Mouse (Mus musculus): ENCODE results near the gene Nudt1.

Gene Nudt1

GRCm38 (mm10) chr5:140321042-140321755 lies at the start of gene Nudt1, which contains the start of gene Mad1l1:
Nudt1 (plus strand) TSS chr5:140321656.
Mad1l1 (minus strand) TSS chr5:140321552.
- peak; percentile 88 to 89 for DNase-seq (ENCODE audit: low spot score in 2 of 2)

- DNase-seq (ENCODE audit: low spot score in 2 of 2), result no peak
These were observed 44.7 kb upstream of the Nudt1 start for GRCm38 (mm10) chr5:140276779-140277178.

DNA sequence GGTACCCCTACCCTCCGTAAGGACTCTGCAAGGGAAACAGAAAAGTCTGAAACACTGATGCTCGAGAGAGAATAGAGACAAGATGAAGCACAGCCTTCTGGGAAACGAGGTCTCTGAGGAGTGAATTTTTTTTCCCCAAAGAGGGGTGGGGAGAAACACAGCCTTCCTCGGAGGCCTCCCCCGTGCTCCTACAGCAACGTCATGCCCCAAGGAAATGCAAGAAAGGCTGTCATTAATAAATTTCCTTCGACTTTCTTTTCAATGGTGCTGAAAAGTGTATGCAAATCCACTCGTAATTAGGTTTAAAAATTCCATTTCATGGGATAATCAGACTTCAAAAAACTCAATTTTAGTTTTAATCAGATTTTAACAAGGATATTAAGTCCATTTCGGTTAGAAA lies 41.3 kb upstream of the Nudt1 start:
- DNase-seq (ENCODE audit: low spot score in 2 of 2), result no peak

- no peak for DNase-seq (ENCODE audit: low spot score in 2 of 2)
These were observed 39.1 kb upstream of the Nudt1 start for GRCm38 (mm10) chr5:140282376-140282775.

DNA sequence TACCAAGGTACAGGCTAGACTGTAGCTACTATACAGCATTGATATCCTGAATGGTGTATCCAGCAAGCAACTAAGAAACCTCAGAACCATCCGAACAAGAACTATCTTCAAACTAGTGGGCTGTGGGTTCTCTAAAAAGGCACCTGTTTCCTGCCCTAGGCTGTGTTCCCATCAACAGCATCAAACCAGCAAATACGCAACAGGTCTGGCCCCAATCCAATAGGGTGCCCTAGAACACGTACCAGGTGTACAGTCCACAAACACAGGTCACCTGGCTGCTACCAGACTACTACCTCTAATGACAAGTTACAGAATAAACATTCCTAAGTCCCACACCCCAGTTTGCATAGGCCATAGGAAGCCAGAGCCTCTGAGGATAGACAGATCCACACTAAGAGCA lies 38.6 kb upstream of the Nudt1 start:
- DNase-seq (ENCODE audit: low spot score in 2 of 2), result no peak

DNA sequence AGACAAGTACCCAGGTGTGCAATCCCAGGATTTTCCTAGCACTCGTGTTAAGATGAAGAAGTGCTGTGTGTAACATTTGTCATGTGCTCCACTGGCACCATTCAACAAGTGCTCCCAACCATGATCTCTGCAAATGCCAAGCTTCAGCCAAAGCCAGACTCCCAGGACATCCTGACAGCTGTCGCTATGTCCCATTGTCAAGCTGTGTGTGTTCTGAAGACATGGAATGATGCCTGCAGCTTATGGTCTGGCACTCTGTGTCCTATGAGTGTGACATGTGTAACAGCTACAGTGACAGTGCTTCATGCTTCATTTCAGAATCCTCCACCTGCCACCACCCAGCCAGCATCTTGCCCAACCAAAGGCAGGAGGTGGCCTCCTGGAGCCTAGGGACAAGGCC lies 37.4 kb upstream of the Nudt1 start:
- no peak for DNase-seq (ENCODE audit: low spot score in 2 of 2)

- no peak for DNase-seq (ENCODE audit: low spot score in 2 of 2)
These were observed 36.7 kb upstream of the Nudt1 start for GRCm38 (mm10) chr5:140284761-140285160.

DNA sequence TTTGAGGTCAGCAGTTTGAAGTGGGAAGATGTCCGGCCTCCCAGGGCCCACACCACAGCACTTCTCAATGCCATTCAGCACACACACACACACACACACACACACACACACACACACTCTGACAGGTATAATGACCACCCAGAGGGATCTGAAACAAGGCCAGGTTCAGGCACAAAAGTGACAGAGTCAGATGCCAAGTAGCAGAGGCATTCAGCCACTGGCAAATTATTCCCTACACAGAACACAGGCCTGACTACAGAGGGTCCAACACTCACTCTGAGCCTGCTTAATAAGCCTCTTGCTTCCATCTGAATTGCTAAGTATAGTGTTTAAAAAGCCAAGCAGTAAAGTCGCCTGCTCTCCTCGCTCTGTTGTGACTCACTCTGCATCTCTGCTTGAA lies 33.2 kb upstream of the Nudt1 start:
- no peak for DNase-seq (ENCODE audit: low spot score in 2 of 2)

DNA sequence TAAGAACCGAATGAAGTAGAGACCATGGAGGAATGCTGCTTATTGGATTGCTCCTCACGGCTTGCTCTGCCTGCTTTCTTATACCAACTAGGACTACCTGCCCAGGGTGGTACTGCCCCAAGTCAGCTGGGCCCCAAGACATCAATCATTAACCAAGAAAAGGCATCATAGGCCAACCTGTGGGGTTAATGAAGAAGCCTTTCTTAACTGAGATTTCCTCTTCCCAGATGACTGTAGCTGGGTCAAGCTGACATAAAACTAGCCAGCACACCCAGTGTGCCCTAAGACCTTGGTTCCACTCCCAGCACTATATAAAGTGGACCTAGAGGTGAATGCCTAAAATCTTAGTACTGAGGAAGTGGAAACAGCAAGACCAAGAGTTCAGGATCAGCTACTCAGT lies 32.3 kb upstream of the Nudt1 start:
- no peak for DNase-seq (ENCODE audit: low spot score in 2 of 2)

GRCm38 (mm10) chr5:140292152-140292551 lies 29.3 kb upstream of the Nudt1 start:
- DNase-seq (ENCODE audit: low spot score in 2 of 2), result peak; percentile 37 to 53

DNA sequence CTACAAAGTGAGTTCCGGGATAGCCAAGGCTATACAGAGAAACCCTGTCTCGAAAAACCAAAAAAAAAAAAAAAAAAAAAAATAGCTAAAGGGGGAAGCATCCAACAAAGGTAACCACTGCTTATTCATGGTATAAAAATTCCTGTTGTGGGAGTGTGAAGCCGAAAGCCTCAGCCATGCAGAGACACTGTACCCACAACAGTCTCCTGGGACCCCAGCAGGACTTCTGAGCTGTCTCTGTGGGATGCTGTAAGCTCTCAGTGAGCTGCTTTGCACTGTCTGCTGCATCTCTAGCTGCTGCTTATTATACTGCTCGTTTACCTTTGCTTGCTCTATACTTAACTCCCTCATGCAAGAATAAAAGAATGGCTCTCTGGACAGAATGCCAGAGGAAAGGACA lies 23.2 kb upstream of the Nudt1 start:
- no peak for DNase-seq (ENCODE audit: low spot score in 2 of 2)

- DNase-seq (ENCODE audit: low spot score in 2 of 2), result no peak
These were observed 15.4 kb upstream of the Nudt1 start for GRCm38 (mm10) chr5:140306016-140306415.

DNA sequence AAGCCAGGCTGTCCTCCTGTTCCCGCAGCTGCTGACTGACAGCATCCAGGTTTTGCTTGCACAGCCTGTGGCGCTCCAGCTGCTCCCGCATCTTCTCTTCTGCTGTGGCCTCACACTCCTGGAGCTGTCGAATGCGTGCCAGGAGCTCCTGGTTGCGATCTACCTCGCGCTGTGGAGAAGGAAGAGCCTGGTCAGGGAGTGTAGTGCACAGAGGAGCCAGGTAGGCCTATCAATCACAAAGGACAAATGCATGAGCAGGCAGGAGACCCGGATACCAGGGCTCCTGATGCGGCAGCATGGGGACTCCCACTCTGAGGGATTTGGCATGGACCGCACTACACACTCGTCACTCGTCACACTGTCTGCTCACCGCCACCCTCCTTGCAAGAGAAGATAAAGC lies 13.9 kb upstream of the Nudt1 start:
- DNase-seq (ENCODE audit: low spot score in 2 of 2), result no peak

GRCm38 (mm10) chr5:140316716-140317115 lies 4.7 kb upstream of the Nudt1 start:
- DNase-seq (ENCODE audit: low spot score in 2 of 2), result no peak

GRCm38 (mm10) chr5:140321756-140322575 lies 510 bp downstream of the Nudt1 start:
- DNase-seq (ENCODE audit: low spot score in 2 of 2), result no peak

DNA sequence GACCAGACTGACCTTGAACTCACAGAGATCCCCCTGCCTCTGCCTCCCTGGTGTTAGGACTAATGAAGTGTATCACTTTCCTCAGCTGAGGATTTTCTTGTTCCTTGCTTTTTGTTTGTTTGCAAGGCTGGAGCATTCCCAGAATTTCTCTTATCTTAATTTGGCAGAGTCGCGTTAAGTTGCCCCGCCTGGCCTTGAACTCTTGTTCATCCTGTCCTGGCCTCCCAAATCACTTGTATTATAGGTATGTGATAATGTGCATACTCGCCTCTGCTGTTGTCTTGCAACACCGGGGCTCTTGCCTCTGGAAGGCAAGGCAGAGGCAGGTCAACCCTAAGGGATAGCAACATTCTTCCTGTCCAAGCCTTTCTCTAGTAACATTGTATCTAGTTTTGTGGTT lies 2.6 kb downstream of the Nudt1 start:
- no peak for DNase-seq (ENCODE audit: low spot score in 2 of 2)

GRCm38 (mm10) chr5:140331615-140332512 lies 10.4 kb downstream of the Nudt1 start, which contains the start of gene Mrm2:
Mrm2 (minus strand) TSS chr5:140331898.
- peak; percentile 55 to 58 for DNase-seq (ENCODE audit: low spot score in 2 of 2)

DNA sequence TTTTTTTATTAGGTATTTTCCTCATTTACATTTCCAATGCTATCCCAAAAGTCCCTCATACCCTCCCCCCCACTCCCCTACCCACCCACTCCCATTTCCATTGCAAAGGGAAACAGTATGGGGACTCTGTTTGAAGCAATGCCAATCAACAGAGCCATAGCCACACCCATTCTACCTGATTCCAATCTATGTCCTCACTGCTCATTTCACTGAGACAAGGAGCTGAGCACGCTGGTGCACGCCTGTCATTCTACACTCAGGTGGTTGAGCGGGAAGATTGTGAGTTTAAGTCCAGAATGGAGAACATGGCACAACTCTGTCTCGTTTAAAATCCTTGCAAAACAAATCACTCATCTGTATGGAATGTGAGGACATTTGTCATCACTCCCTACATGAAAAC lies 11.1 kb downstream of the Nudt1 start:
- DNase-seq (ENCODE audit: low spot score in 2 of 2), result no peak

DNA sequence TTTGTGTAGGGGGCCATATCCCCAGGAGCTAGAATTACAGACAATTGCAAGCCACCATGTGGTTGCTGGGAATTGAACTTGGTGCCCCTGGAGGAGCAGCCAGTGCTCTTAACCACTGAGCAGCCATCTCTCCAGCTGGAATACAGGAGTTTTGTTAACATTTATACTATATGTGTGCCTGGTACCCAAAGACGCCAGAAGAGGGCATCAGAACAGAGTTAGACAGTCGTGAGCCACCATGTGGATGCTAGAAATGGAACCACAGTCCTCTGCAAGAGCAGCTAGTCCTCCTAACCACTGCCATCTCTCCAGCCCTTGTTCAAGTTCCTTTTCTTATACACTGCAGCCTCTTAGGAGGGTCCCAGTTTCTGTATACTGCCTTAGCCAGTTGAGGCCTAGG lies 12.2 kb downstream of the Nudt1 start:
- DNase-seq (ENCODE audit: low spot score in 2 of 2), result no peak

- DNase-seq (ENCODE audit: low spot score in 2 of 2), result no peak
These were observed 15.2 kb downstream of the Nudt1 start for GRCm38 (mm10) chr5:140336680-140337079.

GRCm38 (mm10) chr5:140338779-140339178 lies 17.3 kb downstream of the Nudt1 start:
- DNase-seq (ENCODE audit: low spot score in 2 of 2), result no peak

GRCm38 (mm10) chr5:140339836-140340235 lies 18.4 kb downstream of the Nudt1 start:
- no peak for DNase-seq (ENCODE audit: low spot score in 2 of 2)

Data from frontal cortex, postnatal 25 days (tissue).